ENCODE assay signal across 9 mouse cellular contexts in genomic region chr3:30601175-30601574, GRCm38 (mm10). TPM values are rescaled to one million over a fixed set of nuclear protein-coding genes. Genes with fewer than 3 reads are reported as not detected.
DNase-seq lines count a peak whose midpoint lies in the region; ATAC-seq and TF ChIP-seq lines count a peak whose summit lies in the region.
"Had no signal": no experiment of that assay in that cellular context is flagged by ENCODE, and none has a peak within 500 bp of the region (broad histone marks: within the 10 kb centered on the region; RNA-seq: fewer than 3 reads in every experiment).

No protein-coding gene starts in this region.

- H3K27ac ChIP-seq in embryonic facial prominence, embryonic 14.5 days (replicated peaks; ENCODE audit: low read depth, low read length) = peak overlapping the region; percentile 97; the same call in 1 of the 2 replicates
- H3K27ac ChIP-seq in heart, embryonic 10.5 days = peak overlapping the region; percentile 97; the same call in 1 of the 2 replicates
- H3K27ac ChIP-seq in kidney, embryonic 14.5 days (ENCODE audit: low read depth, low read length) = no peak overlapping the region
- peak overlapping the region; percentile 79 for H3K27ac ChIP-seq in limb, embryonic 15.5 days
- H3K27ac ChIP-seq in midbrain, postnatal 0 days (ENCODE audit: low read depth, low read length) = no peak overlapping the region

- peak overlapping the region; percentile 84 for H3K4me2 ChIP-seq in embryonic facial prominence, embryonic 14.5 days (ENCODE audit: low read depth, low read length)
- peak overlapping the region; percentile 93 for H3K4me2 ChIP-seq in kidney, embryonic 14.5 days (replicated peaks; ENCODE audit: low read depth, low read length)
- peak overlapping the region; percentile 82 for H3K4me2 ChIP-seq in limb, embryonic 15.5 days
- H3K4me2 ChIP-seq in midbrain, postnatal 0 days (ENCODE audit: low read depth, low read length, poor library complexity, severe bottlenecking) = peak overlapping the region; percentile 83

- TF ChIP-seq CTCF in midbrain, postnatal 0 days (IDR thresholded peaks at IDR 0.05) = no peak

- ATAC-seq in embryonic facial prominence, embryonic 14.5 days (ENCODE audit: low read depth) = peak; percentile 17; the same call in 1 of the 2 replicates
- ATAC-seq in kidney, embryonic 14.5 days (ENCODE audit: low FRiP score, low TSS enrichment) = peak; percentile 29; the same call in 1 of the 2 replicates
- ATAC-seq in limb, embryonic 15.5 days (ENCODE audit: insufficient number of reproducible peaks, low FRiP score, low TSS enrichment, low read depth) = peak; percentile 42
- no peak for ATAC-seq in midbrain, postnatal 0 days (ENCODE audit: low FRiP score)

- peaks cover 12% of the 10 kb centered on the region for H3K4me1 ChIP-seq in embryonic facial prominence, embryonic 14.5 days (ENCODE audit: control insufficient read depth, insufficient read depth, low read length)
- peaks cover 9% of the 10 kb centered on the region; the same call in 1 of the 2 replicates for H3K4me1 ChIP-seq in heart, embryonic 10.5 days
- peaks cover 5% of the 10 kb centered on the region; the same call in 1 of the 2 replicates for H3K4me1 ChIP-seq in kidney, embryonic 14.5 days (ENCODE audit: control insufficient read depth, insufficient read depth, low read length)
- H3K4me1 ChIP-seq in limb, embryonic 15.5 days = peaks cover 17% of the 10 kb centered on the region
- H3K4me1 ChIP-seq in midbrain, postnatal 0 days (ENCODE audit: insufficient read depth, low read length) = 0 out of 2 replicates have a peak, but pooled peaks cover 4% of the 10 kb centered on the region

- DNase-seq in B cell, adult 2 months = peak; percentile 94 to 95
- DNase-seq in adrenal gland, postnatal 36 days = peak; percentile 83
- DNase-seq in embryonic facial prominence, embryonic 14.5 days (ENCODE audit: low spot score) = peak; percentile 93
- peak; percentile 92 for DNase-seq in heart, embryonic 10.5 days (ENCODE audit: low spot score)
- DNase-seq in midbrain, postnatal 0 days (ENCODE audit: low spot score) = peak; percentile 92
- peak; percentile 92 for DNase-seq in spleen, postnatal 10 days (ENCODE audit: low spot score in 2 of 2)

- 1% methylated on average over 17 of the region's 17 CpGs for WGBS in embryonic facial prominence, embryonic 14.5 days
- under 1% methylated on average over 17 of the region's 17 CpGs for WGBS in heart, embryonic 10.5 days
- WGBS in kidney, embryonic 14.5 days = under 1% methylated on average over 17 of the region's 17 CpGs
- under 1% methylated on average over 17 of the region's 17 CpGs for WGBS in limb, embryonic 15.5 days
- WGBS in midbrain, postnatal 0 days = under 1% methylated on average over 17 of the region's 17 CpGs

- H3K36me3 ChIP-seq in embryonic facial prominence, embryonic 14.5 days (ENCODE audit: control insufficient read depth, insufficient read depth, low read length) = peaks cover 17% of the 10 kb centered on the region
- H3K36me3 ChIP-seq in heart, embryonic 10.5 days = peaks cover 10% of the 10 kb centered on the region
- H3K36me3 ChIP-seq in kidney, embryonic 14.5 days (ENCODE audit: control insufficient read depth, insufficient read depth, low read length) = peaks cover 9% of the 10 kb centered on the region
- H3K36me3 ChIP-seq in limb, embryonic 15.5 days = peaks cover 10% of the 10 kb centered on the region
- H3K36me3 ChIP-seq in midbrain, postnatal 0 days (ENCODE audit: insufficient read depth, low read length) = peaks cover under 1% of the 10 kb centered on the region; the same call in 1 of the 2 replicates

- peak overlapping the region; percentile 96 for H3K4me3 ChIP-seq in embryonic facial prominence, embryonic 14.5 days (ENCODE audit: low read depth, low read length)
- peak overlapping the region; percentile 94 for H3K4me3 ChIP-seq in heart, embryonic 10.5 days
- peak overlapping the region; percentile 74 for H3K4me3 ChIP-seq in kidney, embryonic 14.5 days (ENCODE audit: low read length)
- H3K4me3 ChIP-seq in limb, embryonic 15.5 days = peak overlapping the region; percentile 73
- peak overlapping the region; percentile 90 for H3K4me3 ChIP-seq in midbrain, postnatal 0 days (ENCODE audit: low read depth, low read length)

- H3K27me3 ChIP-seq in embryonic facial prominence, embryonic 14.5 days (replicated peaks; ENCODE audit: control insufficient read depth, insufficient read depth, low read length) = peaks cover 11% of the 10 kb centered on the region; the same call in 1 of the 2 replicates
- peaks cover 19% of the 10 kb centered on the region for H3K27me3 ChIP-seq in heart, embryonic 10.5 days (ENCODE audit: insufficient read depth, poor library complexity, severe bottlenecking)
- H3K27me3 ChIP-seq in kidney, embryonic 14.5 days (ENCODE audit: control insufficient read depth, insufficient read depth, low read length) = no peaks in the 10 kb centered on the region; the same call in 1 of the 2 replicates
- 0 out of 2 replicates have a peak, but pooled peaks cover 4% of the 10 kb centered on the region for H3K27me3 ChIP-seq in limb, embryonic 15.5 days
- H3K27me3 ChIP-seq in midbrain, postnatal 0 days (ENCODE audit: insufficient read depth, low read length) = no peaks in the 10 kb centered on the region

- H3K9ac ChIP-seq in embryonic facial prominence, embryonic 14.5 days (ENCODE audit: low read depth, low read length) = 0 out of 2 replicates have a peak overlapping the region, but pooled peaks have one; percentile 27
- no peak overlapping the region for H3K9ac ChIP-seq in kidney, embryonic 14.5 days (ENCODE audit: low read depth, low read length)
- H3K9ac ChIP-seq in limb, embryonic 15.5 days = no peak overlapping the region
- H3K9ac ChIP-seq in midbrain, postnatal 0 days (replicated peaks; ENCODE audit: low read length, poor library complexity, severe bottlenecking) = no peak overlapping the region

- no peaks in the 10 kb centered on the region for H3K9me3 ChIP-seq in embryonic facial prominence, embryonic 14.5 days (ENCODE audit: control insufficient read depth, low read length)
- no peaks in the 10 kb centered on the region for H3K9me3 ChIP-seq in heart, embryonic 10.5 days
- no peaks in the 10 kb centered on the region for H3K9me3 ChIP-seq in kidney, embryonic 14.5 days (ENCODE audit: control insufficient read depth, low read length)
- H3K9me3 ChIP-seq in limb, embryonic 15.5 days = no peaks in the 10 kb centered on the region
- H3K9me3 ChIP-seq in midbrain, postnatal 0 days (ENCODE audit: low read length) = no peaks in the 10 kb centered on the region

RNA-seq across cellular contexts. Expression of gene Mynn, which starts 0.7 kb away (rescaled TPM):
- total RNA-seq in adrenal gland, postnatal 36 days (2021) = 10 to 100 TPM; 19.0 to 24.1 TPM
- 29.9 and 33.6 TPM in 2 replicates for polyA plus RNA-seq in embryonic facial prominence, embryonic 14.5 days (2014; fragmentation: Nextera tagmentation; extraction: Ambion mirVana)
- 24.9 and 25.6 TPM in 2 replicates for polyA plus RNA-seq in heart, embryonic 10.5 days (2016; fragmentation: Nextera tagmentation; extraction: Ambion mirVana)
- 27.2 and 38.1 TPM in 2 replicates for polyA plus RNA-seq in kidney, embryonic 14.5 days (2014; fragmentation: Nextera tagmentation; extraction: Ambion mirVana)
- polyA plus RNA-seq in limb, embryonic 15.5 days (2015; fragmentation: Nextera tagmentation; extraction: Ambion mirVana) = 30.4 and 31.5 TPM in 2 replicates
- total RNA-seq in midbrain, postnatal 0 days (2014; rRNA removed) = 17.2 and 23.8 TPM in 2 replicates
- polyA plus RNA-seq in midbrain, postnatal 0 days (2015; fragmentation: Nextera tagmentation; extraction: Ambion mirVana) = 17.1 and 19.0 TPM in 2 replicates

RNA-seq across cellular contexts. Expression of gene Actrt3, which starts 1.4 kb away (rescaled TPM):
- not detected for total RNA-seq in adrenal gland, postnatal 36 days (2021)
- polyA plus RNA-seq in embryonic facial prominence, embryonic 14.5 days (2014; fragmentation: Nextera tagmentation; extraction: Ambion mirVana) = 0.13 TPM in 1 of 2 replicates, not detected in the other
- polyA plus RNA-seq in heart, embryonic 10.5 days (2016; fragmentation: Nextera tagmentation; extraction: Ambion mirVana) = 0.07 TPM in 1 of 2 replicates, not detected in the other
- not detected in 2 replicates for polyA plus RNA-seq in kidney, embryonic 14.5 days (2014; fragmentation: Nextera tagmentation; extraction: Ambion mirVana)
- not detected in 2 replicates for polyA plus RNA-seq in limb, embryonic 15.5 days (2015; fragmentation: Nextera tagmentation; extraction: Ambion mirVana)
- total RNA-seq in midbrain, postnatal 0 days (2014; rRNA removed) = 0.16 and 0.52 TPM in 2 replicates
- 0.42 and 0.79 TPM in 2 replicates for polyA plus RNA-seq in midbrain, postnatal 0 days (2015; fragmentation: Nextera tagmentation; extraction: Ambion mirVana)
- polyA plus RNA-seq: gonadal fat pad, adult 2 months had no signal

RNA-seq across cellular contexts. Expression of gene Lrriq4, which starts 43.1 kb away (rescaled TPM):
- not detected for total RNA-seq in adrenal gland, postnatal 36 days (2021)
- not detected in 2 replicates for polyA plus RNA-seq in embryonic facial prominence, embryonic 14.5 days (2014; fragmentation: Nextera tagmentation; extraction: Ambion mirVana)
- polyA plus RNA-seq in heart, embryonic 10.5 days (2016; fragmentation: Nextera tagmentation; extraction: Ambion mirVana) = not detected in 2 replicates
- not detected in 2 replicates for polyA plus RNA-seq in kidney, embryonic 14.5 days (2014; fragmentation: Nextera tagmentation; extraction: Ambion mirVana)
- polyA plus RNA-seq in limb, embryonic 15.5 days (2015; fragmentation: Nextera tagmentation; extraction: Ambion mirVana) = not detected in 2 replicates
- not detected in 2 replicates for total RNA-seq in midbrain, postnatal 0 days (2014; rRNA removed)
- polyA plus RNA-seq in midbrain, postnatal 0 days (2015; fragmentation: Nextera tagmentation; extraction: Ambion mirVana) = 0.09 TPM in 1 of 2 replicates, not detected in the other

RNA-seq across cellular contexts. Expression of gene Lrrc34, which starts 46.5 kb away (rescaled TPM):
- total RNA-seq in adrenal gland, postnatal 36 days (2021) = under 1 TPM in 1 of 2 experiments, not detected in 1; 0.13 TPM
- 1.4 and 5.4 TPM in 2 replicates for polyA plus RNA-seq in embryonic facial prominence, embryonic 14.5 days (2014; fragmentation: Nextera tagmentation; extraction: Ambion mirVana)
- 1.1 and 1.5 TPM in 2 replicates for polyA plus RNA-seq in heart, embryonic 10.5 days (2016; fragmentation: Nextera tagmentation; extraction: Ambion mirVana)
- polyA plus RNA-seq in kidney, embryonic 14.5 days (2014; fragmentation: Nextera tagmentation; extraction: Ambion mirVana) = 1.9 and 2.5 TPM in 2 replicates
- 0.42 and 0.89 TPM in 2 replicates for polyA plus RNA-seq in limb, embryonic 15.5 days (2015; fragmentation: Nextera tagmentation; extraction: Ambion mirVana)
- 1.5 and 2.0 TPM in 2 replicates for total RNA-seq in midbrain, postnatal 0 days (2014; rRNA removed)
- 0.67 and 1.1 TPM in 2 replicates for polyA plus RNA-seq in midbrain, postnatal 0 days (2015; fragmentation: Nextera tagmentation; extraction: Ambion mirVana)

RNA-seq across cellular contexts. Expression of gene Mecom, which starts 53.4 kb away (rescaled TPM):
- total RNA-seq in adrenal gland, postnatal 36 days (2021) = 1 to 10 TPM; 6.4 TPM
- 13.0 and 18.9 TPM in 2 replicates for polyA plus RNA-seq in embryonic facial prominence, embryonic 14.5 days (2014; fragmentation: Nextera tagmentation; extraction: Ambion mirVana)
- polyA plus RNA-seq in heart, embryonic 10.5 days (2016; fragmentation: Nextera tagmentation; extraction: Ambion mirVana) = 28.4 and 40.3 TPM in 2 replicates
- 50.8 and 89.3 TPM in 2 replicates for polyA plus RNA-seq in kidney, embryonic 14.5 days (2014; fragmentation: Nextera tagmentation; extraction: Ambion mirVana)
- 37.7 and 38.4 TPM in 2 replicates for polyA plus RNA-seq in limb, embryonic 15.5 days (2015; fragmentation: Nextera tagmentation; extraction: Ambion mirVana)
- total RNA-seq in midbrain, postnatal 0 days (2014; rRNA removed) = 4.7 and 5.1 TPM in 2 replicates
- 2.0 and 2.6 TPM in 2 replicates for polyA plus RNA-seq in midbrain, postnatal 0 days (2015; fragmentation: Nextera tagmentation; extraction: Ambion mirVana)

Comparison
In these comparisons a context has a peak if more than half of its experiments do, and no peak if none do; other contexts are left out.
1. H3K27ac ChIP-seq: peak in embryonic facial prominence, embryonic 14.5 days (single experiment), heart, embryonic 10.5 days (single experiment) and limb, embryonic 15.5 days (single experiment); none in kidney, embryonic 14.5 days (single experiment) and midbrain, postnatal 0 days (single experiment).
2. Peak in every context shown above with its lines, with median percentiles within 50 percentile points of each other: DNase-seq, H3K4me2 ChIP-seq and H3K4me3 ChIP-seq.